Mouse (Mus musculus) ovary, postnatal 36 days (tissue): ENCODE measurements at regions not wholly inside any gene's neighbourhood (a gene's known extent, or its start where the extent isn't known, plus 50 kb on each side); places are given as distances from the start of the nearest gene placed in this dataset.

Experiments used
- DNase-seq: peaks from one replicate; pipeline ENCODE4 v3.0.0; 2022; ENCODE audit warnings: low spot score, mixed read lengths

DNA sequence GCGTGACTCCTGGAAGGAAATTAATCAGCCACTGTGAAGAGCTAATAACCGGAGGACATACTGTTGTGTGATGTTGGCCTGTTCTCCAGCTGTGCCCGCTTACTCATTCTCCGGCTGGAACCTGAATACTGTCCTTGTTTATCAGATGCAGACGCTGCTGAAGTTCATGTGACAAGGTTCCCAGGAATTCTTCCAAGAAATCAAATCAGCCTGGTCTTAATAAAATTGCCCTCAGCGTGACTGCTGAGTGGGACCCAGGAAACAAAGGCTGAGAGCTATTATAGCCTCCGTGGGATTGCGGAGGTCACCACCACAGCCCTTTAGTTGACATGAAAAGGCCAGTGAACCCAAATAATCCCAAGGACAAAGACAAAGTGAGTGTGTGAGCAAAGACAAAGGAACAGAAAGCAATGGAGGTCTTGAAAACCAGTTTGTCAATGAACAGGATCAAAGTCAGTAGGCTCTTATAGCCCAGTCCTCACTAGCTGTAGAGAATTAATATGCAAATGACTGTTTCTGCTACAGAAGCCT is 460.9 kb upstream of the Intu start:
- no peak for DNase-seq

DNA sequence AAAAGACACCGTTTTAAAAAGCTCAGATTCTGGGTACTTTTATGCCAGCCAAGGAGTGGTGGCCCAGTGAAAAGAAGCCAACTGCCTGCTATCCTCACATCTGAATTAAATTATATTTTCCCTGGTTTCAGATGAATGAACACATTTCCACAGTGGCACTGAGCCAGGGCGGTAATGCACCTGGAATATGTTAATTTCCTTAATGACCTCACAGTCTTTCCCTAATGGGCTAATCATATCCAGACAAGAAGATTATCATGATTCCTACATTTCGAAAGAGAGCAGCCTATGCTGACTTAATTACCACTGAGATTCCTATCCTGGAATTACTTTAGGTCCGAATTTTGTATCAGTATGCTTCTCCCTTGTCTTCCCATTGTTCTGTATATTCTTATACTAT is 454.3 kb upstream of the Intu start:
- no peak for DNase-seq

DNA sequence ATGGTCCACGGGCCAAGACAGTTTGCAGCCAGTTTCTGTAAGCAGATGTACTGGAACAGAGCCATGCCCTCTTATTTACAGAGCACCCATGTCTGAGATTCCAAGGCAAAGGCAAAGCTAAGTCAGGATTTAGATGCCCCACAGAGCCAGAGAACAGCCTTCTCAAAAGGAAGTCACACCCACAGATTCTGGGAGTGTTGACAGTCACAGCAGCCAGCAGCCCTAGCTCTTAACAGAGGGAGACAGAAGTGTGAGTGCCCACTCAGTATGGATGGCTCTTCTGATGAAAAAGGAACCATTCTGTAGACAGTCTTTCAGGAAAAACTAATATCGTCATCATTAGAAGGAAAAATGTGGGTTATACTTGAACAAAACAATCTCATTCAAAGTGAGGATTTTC is 446.0 kb upstream of the Intu start:
- DNase-seq = no peak

DNA sequence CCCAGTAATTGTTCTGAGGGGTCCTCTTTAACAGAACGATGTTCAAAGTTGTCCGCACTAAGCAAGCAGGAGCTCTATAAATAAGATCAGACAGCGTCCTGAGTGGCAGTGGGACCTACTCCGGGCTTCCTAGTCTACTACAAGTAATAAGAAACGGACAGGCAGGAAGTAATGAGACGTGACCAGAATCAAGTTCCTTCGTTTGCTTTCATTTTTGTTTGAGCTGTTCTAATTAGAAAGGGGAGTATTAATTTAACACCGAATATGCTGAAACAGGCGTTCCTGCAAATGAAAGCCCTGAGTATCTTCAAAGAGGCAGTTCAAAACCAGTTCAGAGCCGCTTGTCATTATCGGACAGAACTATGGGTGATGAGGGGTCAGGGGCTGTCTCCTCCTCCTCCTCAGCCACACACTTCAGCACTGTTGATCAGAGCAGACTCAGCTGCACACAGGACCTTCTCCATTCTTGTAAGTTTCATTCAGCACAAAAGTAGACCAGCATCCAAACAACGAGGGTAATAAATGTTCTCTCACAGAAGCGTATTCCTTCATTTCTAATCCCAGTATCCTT is 439.2 kb upstream of the Intu start:
- no peak for DNase-seq

DNA sequence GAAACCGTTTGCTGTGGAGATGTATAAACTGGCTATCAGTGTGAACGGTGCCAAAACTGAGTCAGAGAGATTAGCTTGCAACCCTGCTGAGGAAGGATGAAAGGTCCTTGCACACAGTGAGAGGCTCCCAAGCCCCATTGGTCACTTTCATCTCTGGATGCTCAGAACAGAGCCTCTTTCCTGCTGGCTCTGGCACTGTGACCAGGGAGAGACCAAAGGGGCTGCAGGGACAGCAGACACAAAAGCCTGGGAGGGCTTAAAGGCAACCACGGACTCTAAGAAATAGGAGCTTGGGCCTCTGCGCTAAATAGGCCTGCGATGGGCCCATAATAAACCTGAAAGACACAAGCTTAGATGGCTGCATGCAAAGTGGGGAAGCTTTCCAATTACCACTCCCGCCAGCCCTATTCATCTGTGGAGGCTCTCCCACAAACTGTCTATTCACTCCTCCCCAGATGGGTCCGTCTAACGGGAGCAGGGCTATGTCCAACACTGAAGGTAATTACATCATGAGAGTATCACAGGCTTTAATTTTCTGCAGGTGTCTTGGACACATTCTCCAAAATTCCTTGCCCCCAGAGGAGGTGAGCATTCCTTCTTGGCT is 438.2 kb upstream of the Intu start:
- DNase-seq = no peak

DNA sequence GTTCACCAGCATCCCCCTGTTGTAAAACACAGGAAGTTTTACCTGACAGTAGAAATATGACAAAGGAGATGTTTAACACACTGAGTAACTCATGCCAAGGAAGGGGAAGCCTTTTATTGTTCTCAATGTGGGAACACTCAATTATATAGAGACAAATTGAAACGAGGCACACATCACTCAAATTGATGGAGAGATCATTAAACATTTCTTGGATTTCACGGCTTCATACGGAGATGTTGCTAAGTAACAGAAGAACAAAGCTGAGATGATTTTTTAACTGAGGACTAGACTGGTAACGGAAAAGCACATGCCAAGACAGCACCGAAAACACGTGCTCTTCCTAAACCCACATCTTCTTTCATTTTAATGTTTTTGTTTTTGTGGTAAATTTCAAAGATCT is 437.0 kb upstream of the Intu start:
- no peak for DNase-seq

DNA sequence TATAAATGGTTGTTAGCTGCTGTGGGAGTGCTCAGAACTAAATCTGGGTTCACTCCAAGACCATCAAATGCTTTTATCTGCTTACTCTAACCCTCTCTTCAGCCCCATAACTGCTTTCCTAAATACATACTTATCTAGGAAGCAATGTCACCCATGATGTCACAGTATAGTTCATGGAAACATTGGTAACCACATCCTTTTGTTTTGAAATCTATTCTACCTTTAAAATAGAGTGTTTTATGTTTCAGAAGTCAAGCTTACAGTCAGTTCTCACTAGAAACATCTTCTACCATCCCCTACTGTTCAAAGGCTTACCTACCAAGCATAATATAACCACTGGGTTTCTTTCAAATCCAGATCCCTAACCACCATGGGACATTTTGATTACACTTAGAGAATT is 436.4 kb upstream of the Intu start:
- no peak for DNase-seq

DNA sequence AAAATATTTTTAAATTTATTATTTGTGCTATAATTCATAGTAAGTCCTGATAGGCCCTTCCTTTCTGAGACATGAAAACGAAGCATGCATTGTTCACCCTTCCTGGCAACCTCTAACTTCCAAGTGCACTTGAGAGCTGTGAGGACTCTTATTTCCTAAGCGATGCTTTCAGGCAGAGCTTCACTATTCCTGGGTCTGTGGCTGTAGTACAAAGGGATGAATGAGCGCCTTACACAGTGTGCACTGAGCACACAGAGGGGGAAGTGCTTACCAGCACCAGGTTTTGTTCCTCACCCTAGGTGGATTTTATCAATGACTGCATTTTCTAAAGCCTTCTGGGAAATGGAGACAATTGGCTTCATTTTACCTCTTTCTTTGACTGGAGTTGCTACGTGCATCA is 428.4 kb upstream of the Intu start:
- DNase-seq = no peak

DNA sequence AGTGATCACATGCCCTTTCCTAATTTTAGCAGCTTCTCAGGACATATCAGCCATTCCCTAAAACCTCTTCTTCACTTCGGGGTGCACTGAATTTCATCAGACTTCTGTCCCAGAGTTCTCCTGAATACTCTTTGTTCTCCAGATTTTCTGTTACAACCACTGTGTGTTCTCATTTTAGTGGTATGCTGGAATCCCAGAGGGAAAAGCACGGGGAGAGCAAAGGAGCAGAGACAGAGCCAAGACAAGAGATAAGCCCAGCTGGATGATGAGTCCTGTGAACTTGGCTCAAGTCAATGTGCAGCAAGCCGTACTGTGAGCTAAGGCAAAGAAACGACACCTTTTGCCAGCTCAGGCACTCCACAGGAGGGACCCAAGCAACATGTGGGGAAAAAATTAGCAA is 416.3 kb upstream of the Intu start:
- DNase-seq = no peak

DNA sequence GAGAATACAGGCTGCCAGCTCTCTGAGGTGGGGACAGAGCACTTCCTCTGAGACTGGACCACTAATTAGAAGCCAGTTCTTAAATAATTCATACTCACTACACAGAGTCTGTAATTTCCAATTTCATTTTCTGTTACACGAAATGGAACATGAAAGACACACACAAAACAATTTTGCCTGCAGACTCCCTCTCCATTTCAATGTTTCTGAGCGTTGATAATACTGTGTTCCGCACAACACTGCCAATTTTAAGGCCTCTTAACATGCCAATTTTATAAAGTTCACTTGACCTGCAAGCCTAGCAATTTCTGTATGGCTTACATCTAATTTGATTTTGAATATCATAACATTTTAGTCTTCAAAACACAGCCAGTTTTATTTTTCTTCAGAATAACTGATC is 412.5 kb upstream of the Intu start:
- DNase-seq = no peak

DNA sequence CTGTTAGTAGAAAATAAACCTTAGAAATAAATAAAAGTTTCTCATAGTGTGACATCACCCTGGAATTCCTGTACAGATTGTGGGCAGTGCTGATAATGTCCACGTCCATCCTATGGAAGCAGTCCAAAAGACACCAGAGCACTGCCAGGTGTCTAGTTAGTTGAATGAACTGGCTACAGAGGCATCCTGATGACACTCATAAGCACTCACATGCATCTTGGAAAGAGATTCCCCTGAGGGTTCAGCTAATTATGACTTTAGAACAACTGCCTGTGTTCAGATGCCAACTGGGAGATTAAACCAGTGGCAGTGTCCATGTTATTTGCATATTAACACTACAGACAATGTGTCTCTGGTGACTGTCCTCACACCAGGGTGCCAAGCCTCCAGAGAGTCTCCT is 411.6 kb upstream of the Intu start:
- no peak for DNase-seq

DNA sequence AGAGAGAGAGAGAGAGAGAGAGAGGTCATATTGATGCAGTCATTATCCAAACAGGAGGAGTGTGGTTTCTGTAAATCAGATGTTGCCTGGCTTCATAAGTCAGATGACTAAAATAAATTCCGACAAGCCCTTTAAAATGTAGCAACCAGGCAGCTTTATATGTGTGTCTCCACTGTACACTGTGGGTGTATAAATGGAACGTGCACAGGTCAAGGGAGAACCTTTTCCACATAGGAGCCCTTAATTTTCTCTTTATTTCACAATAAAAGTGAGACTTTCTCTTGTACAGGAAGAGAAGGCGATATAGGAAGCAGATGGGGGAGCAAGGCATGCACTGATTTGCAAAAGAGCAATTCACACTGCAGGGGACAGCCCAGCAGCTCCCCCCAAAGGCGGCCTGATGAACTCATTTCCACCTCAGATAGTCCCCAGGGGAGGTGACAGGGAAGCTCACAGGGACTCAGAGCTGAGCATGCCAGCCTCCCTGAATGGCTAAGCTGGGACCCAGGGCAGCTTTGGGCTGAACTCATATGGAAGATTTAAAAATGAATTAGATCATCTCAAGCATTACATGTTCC is 410.7 kb upstream of the Intu start:
- DNase-seq = peak; percentile 35

DNA sequence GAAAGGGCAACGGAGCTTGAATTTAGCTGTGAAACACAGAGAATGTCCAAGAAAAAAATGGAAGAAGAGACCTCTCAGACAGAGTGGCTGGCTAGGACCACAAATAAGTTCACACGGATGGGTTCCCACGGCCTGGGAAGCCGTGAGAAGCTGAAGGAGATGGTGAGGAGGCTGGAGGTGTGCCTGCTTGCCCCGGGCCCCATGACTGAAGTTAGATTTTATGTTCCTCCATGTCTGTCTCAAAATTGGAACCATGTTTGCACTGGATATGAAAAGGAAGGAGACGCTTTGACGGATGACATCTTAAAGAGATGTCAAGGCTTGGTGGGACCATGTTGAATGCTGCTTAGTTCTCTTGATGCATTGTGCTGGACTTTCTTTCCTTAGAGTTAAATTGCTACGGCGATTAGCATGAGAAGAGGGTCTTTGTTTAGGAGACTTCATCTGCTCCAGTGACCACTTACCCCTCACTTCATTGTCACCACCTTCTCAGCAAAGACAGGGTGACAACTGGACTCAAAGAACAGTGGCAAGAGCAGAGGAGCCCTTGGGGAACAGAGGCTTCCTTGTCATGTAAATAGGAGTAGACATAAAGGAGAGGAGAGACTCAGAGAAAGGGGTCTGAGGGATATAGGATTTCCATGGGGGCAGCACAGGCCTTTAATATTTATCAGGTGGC is 407.4 kb upstream of the Intu start:
- DNase-seq = no peak

DNA sequence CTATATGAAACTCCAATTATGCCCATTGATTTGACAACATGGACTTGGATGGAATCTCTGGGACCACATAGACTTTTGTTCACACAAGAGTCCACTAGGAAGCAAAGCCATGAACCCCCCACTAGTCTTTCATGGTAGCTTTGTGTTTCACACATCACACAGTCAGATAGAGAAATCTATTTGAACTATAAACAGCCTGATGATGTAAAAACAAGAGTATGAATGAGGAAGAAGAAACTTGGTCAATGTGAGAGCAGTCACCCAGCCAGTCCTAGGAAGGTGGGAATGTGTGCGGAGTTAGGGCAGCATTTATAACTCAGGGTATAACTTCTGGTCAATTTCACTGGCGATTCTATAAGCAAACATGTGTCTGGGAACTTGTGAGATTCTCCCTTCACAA is 404.2 kb upstream of the Intu start:
- DNase-seq = no peak

DNA sequence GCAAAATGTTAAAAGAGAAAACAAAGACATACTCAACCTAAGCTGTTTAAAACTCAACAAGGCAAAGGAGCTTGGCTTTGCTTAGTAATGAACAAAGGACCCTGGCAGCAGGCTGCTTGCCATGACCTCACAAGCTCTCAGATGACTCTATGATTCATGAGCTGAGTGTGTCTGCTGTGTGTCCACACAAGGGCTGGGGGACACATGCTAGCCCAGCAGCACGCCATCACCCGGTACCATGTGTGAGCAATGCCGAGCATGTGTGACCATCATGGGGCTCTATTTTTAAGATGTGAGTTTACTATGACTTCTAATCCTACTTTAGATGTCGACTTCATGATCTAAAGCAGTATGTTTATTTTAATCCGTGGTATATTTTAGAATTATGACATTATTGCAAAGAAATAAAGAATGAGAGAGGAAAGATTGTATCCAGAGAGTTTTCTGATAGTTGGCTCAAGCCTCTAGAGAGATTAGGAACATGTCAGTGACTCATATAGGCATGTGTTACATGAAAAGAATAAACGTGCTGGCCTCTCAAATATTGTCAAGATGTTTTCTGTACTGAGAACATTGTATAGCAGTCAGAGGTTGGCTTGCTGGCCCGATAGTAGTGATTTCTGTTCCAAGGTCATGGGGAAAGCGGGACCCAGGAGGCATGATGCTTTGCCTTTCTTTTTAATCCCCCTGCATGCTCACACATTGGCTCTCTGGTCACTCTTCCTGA is 400.1 kb upstream of the Intu start:
- DNase-seq = no peak

DNA sequence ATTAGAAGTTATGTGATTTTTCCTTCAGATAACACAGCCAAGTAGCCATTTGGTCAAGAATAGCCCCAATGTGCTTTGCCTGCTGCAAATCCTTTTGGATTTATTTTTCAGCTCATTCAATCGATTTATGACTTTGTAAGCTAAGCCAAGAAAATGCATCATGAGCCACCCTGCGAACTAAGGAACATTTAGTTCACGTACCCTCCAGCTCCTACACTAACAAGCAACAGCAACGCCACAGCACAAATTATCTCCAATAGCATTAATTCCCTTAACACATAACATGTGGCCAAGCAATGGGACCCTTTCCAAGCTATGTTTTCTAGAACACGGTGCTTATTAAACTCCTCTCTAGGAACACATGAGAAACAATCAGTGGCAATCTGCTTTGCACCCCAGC is 392.4 kb upstream of the Intu start:
- no peak for DNase-seq

DNA sequence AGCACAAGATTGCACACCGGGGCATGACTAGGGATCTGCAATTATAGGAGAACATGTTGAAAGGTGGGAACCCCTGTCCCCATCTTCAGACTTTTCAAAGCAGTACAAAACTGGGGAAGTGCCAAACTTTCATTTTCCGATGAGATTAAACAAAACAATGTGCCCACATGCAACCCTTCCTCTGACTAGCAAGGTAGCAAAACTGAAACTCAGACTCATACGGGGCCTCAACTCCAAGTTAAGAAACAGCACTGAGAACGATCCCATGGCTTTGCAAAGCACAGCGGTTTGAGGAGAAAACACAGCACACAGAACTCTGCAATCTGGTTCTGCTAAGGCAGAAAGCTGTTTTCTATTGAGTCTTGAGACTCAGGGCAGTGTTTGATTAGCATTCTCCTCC is 388.9 kb upstream of the Intu start:
- DNase-seq = no peak

DNA sequence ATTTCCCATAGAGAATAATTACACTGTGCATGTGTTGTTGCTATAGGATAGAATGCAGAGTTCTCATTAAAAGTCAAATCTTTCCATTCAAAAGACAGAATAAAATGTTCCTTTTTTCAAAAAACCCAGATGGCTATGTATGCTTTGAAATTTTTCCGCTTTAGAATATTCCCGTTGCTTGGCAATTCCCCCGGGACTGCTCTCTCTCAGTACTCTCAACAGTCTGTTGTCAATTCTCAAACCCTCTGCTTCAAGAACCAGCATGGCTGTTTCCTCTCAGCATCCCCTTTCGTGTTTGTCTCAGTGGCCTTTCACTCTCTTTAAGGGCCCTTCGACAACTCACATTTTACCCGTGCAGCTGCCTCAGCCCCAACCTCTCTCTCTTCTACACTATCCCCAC is 372.5 kb upstream of the Intu start:
- DNase-seq = no peak

DNA sequence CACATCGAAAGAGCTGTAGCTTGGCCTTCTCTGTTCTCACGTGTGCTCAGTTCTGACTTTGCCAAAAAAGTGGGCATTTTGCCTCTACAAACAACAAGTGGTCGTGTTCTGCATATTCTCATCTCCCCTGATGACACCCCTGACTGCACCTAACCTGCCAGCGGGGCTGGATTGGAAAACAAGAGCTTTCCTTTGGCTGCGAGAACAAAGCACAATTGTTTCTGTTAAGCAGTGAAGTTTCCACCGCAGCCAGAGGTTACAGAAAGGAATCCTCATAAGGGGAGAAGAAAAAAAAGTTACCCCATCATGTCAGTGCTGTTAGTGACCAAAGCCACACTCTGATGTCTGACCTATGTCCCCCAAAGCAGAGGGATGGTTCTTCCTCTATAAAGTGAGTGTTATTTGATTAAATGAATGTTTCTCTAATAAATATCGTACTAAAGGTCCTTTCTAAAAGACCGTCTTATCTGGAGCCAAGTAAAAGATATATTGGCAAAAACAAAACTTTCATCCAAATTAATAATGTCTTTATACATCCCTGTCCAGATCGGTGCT is 371.4 kb upstream of the Intu start:
- no peak for DNase-seq

DNA sequence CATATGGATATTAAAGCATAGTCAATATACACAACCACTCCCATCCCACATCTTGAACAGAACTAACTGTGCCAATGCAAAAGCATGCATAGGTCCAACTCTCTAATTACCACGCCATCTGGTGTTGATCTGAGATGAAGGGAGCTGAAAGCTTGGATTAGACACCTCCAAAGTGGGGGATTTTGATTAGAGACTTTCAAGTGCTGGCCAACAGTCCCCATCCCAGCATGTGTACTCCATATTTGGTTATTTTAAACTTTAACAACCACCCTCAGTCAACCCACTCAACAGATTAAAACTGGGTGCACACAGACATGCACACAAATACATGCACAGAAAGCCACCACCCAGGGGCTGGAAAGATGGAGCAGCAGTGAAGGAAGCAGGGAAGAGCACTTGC is 366.9 kb upstream of the Intu start:
- DNase-seq = no peak

DNA sequence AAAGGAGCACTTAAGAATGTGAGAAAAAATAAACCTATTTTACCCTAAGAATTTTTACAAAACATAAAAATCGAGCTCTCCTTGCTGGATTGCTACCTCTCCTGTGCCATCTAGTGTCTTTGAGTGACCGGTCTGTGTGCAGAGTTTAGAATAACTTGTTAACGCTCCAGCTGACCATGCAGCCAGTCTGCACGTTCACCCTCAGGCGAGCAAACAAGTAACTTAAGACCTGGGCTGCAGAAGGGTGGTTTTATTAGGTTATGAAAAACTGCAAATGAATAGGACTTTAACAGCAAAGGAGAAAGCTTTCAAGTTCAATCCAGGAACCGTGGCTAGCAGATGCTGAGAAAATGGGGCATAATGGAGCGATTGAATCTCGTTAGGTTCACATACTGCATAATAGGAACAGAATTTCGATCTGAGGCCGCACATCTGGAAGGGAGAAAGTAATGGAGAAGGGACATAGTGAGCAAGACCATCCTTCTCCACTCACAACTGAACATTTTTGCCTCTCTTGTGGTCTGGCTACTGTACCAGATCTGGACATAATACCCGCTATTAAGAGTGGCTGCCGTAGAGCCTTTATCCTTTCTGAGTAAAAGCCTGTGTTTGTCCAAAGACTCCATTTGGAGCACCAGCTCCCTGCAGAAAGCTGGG is 363.0 kb upstream of the Intu start:
- DNase-seq = no peak

DNA sequence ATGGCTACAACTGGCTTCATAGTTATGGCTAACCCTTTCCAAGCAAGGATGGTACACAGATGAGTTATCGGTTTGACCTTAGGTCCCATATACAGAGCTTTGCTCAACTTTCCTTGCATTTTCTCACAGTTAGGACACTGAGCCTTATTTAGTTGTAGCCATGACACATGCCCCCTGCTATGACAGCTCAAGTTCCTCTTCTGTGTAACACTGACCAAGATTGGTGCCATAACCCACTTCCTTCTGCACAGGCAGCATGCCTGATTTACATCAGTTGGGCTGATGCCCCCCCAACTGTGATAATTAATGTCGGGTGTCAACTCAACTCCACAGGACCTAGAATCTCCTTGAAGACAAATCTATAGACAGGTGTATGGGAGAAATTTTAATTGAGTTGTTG is 361.5 kb upstream of the Intu start:
- DNase-seq = no peak
